In genomic region chr15:7070199-7070794, GRCm38 (mm10) we compare ENCODE assay signal across 11 mouse cellular contexts.
"Had no signal": no experiment of that assay in that cellular context is flagged by ENCODE, and none has a peak within 500 bp of the region (broad histone marks: within the 10 kb centered on the region; RNA-seq: fewer than 3 reads in every experiment).

No protein-coding gene starts in this region.

- H3K4me1 ChIP-seq: liver, embryonic 15.5 days; midbrain, embryonic 15.5 days had no signal

- DNase-seq: kidney, adult 18-20 months; retina, postnatal 1 day; right cerebral cortex, postnatal 4 days; spleen, adult 18-20 months; thymus, postnatal 36 days had no signal

- H3K4me3 ChIP-seq: intestine, embryonic 15.5 days; left cerebral cortex, adult 2 months; limb, embryonic 10.5 days; liver, embryonic 15.5 days; midbrain, embryonic 15.5 days; neural tube, embryonic 13.5 days had no signal
